Comparison of ENCODE assay signal across 8 mouse cellular contexts in genomic region chr8:87473314-87473713, GRCm38 (mm10). TPM values are rescaled to one million over a fixed set of nuclear protein-coding genes. Genes with fewer than 3 reads are reported as not detected.
DNase-seq lines count a peak whose midpoint lies in the region; ATAC-seq and TF ChIP-seq lines count a peak whose summit lies in the region.

No protein-coding gene starts in this region.

- WGBS in forebrain, embryonic 10.5 days: under 1% methylated on average over 30 of the region's 30 CpGs
- WGBS in neural tube, embryonic 13.5 days: under 1% methylated on average over 30 of the region's 30 CpGs

- peaks cover 57% of the 10 kb centered on the region for H3K4me1 ChIP-seq in forebrain, embryonic 10.5 days
- peaks cover 63% of the 10 kb centered on the region for H3K4me1 ChIP-seq in neural tube, embryonic 13.5 days (replicated peaks)

- no peak for DNase-seq in layer of hippocampus, adult 2 months (ENCODE audit: low spot score in 2 of 2)
- no peak for DNase-seq in layer of hippocampus, adult 9-11 months
- peak; percentile 55 to 68 for DNase-seq in cerebellum, adult 18-20 months
- DNase-seq in forebrain, embryonic 10.5 days (ENCODE audit: extremely low spot score, low spot score): peak; percentile 39
- peak; percentile 6 for DNase-seq in kidney, postnatal 14 days
- no peak for DNase-seq in thymus, postnatal 0 days (ENCODE audit: low spot score)
- DNase-seq in right cerebral cortex, postnatal 4 days: no peak

- H3K9ac ChIP-seq in neural tube, embryonic 13.5 days: peak overlapping the region; percentile 72

- peak overlapping the region; percentile 71 for H3K4me3 ChIP-seq in layer of hippocampus, adult 2 months
- peak overlapping the region; percentile 69 for H3K4me3 ChIP-seq in forebrain, embryonic 10.5 days
- H3K4me3 ChIP-seq in neural tube, embryonic 13.5 days: peak overlapping the region; percentile 64

- no peak overlapping the region for H3K27ac ChIP-seq in layer of hippocampus, adult 2 months
- peak overlapping the region; percentile 78 for H3K27ac ChIP-seq in forebrain, embryonic 10.5 days
- peak overlapping the region; percentile 79 for H3K27ac ChIP-seq in neural tube, embryonic 13.5 days (replicated peaks)

- H3K9me3 ChIP-seq in forebrain, embryonic 10.5 days: no peaks in the 10 kb centered on the region
- no peaks in the 10 kb centered on the region for H3K9me3 ChIP-seq in neural tube, embryonic 13.5 days

- no peaks in the 10 kb centered on the region for H3K36me3 ChIP-seq in forebrain, embryonic 10.5 days (replicated peaks)
- H3K36me3 ChIP-seq in neural tube, embryonic 13.5 days: no peaks in the 10 kb centered on the region

- ATAC-seq in neural tube, embryonic 13.5 days (ENCODE audit: low read depth): no peak

- H3K4me2 ChIP-seq in neural tube, embryonic 13.5 days: peak overlapping the region; percentile 90

- peaks cover 83% of the 10 kb centered on the region for H3K27me3 ChIP-seq in forebrain, embryonic 10.5 days (ENCODE audit: poor library complexity, severe bottlenecking)
- peaks cover 69% of the 10 kb centered on the region for H3K27me3 ChIP-seq in neural tube, embryonic 13.5 days

- no peak for TF ChIP-seq CTCF in layer of hippocampus, adult 2 months (conservative IDR thresholded peaks at IDR 0.05)

RNA-seq across cellular contexts. Expression of gene Cbln1, which starts 0.9 kb away (rescaled TPM):
- 1 to 10 TPM; 4.1 to 5.1 TPM for total RNA-seq in layer of hippocampus, adult 2 months (2021)
- 1.5 TPM in 2 replicates for polyA plus RNA-seq in forebrain, embryonic 10.5 days (2016; fragmentation: Nextera tagmentation; extraction: Ambion mirVana)
- polyA plus RNA-seq in neural tube, embryonic 13.5 days (2015; fragmentation: Nextera tagmentation; extraction: Ambion mirVana): 25.7 and 28.1 TPM in 2 replicates
- polyA plus RNA-seq in thymus, postnatal 0 days (2015; fragmentation: Nextera tagmentation; extraction: Ambion mirVana): 0.08 TPM in 1 of 2 replicates, not detected in the other

Comparison
In these comparisons a context has a peak if more than half of its experiments do, and no peak if none do; other contexts are left out.
1. DNase-seq: peak in cerebellum, adult 18-20 months (2 of 2), forebrain, embryonic 10.5 days (single experiment) and kidney, postnatal 14 days (single experiment); none in layer of hippocampus, adult 2 months (0 of 2), layer of hippocampus, adult 9-11 months (single experiment), thymus, postnatal 0 days (single experiment) and right cerebral cortex, postnatal 4 days (single experiment).
2. RNA of gene Cbln1, which starts 0.9 kb away (polyA plus RNA-seq): 25.7 to 28.1 TPM in neural tube, embryonic 13.5 days; 1.5 TPM in forebrain, embryonic 10.5 days and 0.08 TPM in thymus, postnatal 0 days; every median in the first group is over 10 times any median in the second.
3. Peak in every context shown above with its lines, with median percentiles within 50 percentile points of each other: H3K4me3 ChIP-seq.